Comparison of ENCODE assay signal across 27 mouse cellular contexts in genomic region chr6:16098761-16099160, GRCm38 (mm10).
"Had no signal": no experiment of that assay in that cellular context is flagged by ENCODE, and none has a peak within 500 bp of the region (broad histone marks: within the 10 kb centered on the region; RNA-seq: fewer than 3 reads in every experiment).

No protein-coding gene starts in this region.

- H3K9me3 ChIP-seq: heart, embryonic 10.5 days; heart, embryonic 12.5 days; hindbrain, embryonic 10.5 days; hindbrain, embryonic 12.5 days; intestine, embryonic 15.5 days; limb, embryonic 13.5 days; limb, embryonic 15.5 days; liver, embryonic 12.5 days had no signal

- H3K27me3 ChIP-seq: heart, embryonic 12.5 days; hindbrain, embryonic 12.5 days; intestine, embryonic 15.5 days; limb, embryonic 13.5 days; limb, embryonic 15.5 days; liver, embryonic 12.5 days had no signal

- ATAC-seq: hindbrain, embryonic 16.5 days; inflammation-experienced regulatory T-cells, adult 6 months; intestine, embryonic 15.5 days; intestine, postnatal 0 days; liver, embryonic 12.5 days had no signal

- H3K27ac ChIP-seq: heart, adult 2 months; heart, embryonic 10.5 days; hindbrain, embryonic 10.5 days; hindbrain, embryonic 12.5 days; hindbrain, embryonic 14.5 days; intestine, embryonic 15.5 days; limb, embryonic 13.5 days; limb, embryonic 15.5 days; liver, embryonic 12.5 days; liver, embryonic 14.5 days had no signal

- H3K4me1 ChIP-seq: heart, embryonic 10.5 days; heart, embryonic 12.5 days; hindbrain, embryonic 10.5 days; hindbrain, embryonic 12.5 days; intestine, embryonic 15.5 days; limb, embryonic 13.5 days; limb, embryonic 15.5 days; liver, embryonic 12.5 days had no signal

- H3K9ac ChIP-seq: heart, embryonic 12.5 days; hindbrain, embryonic 12.5 days; hindbrain, embryonic 14.5 days; intestine, embryonic 15.5 days; limb, embryonic 13.5 days; limb, embryonic 15.5 days; liver, embryonic 12.5 days; liver, embryonic 14.5 days had no signal

- H3K4me3 ChIP-seq: heart, adult 2 months; heart, embryonic 10.5 days; heart, embryonic 12.5 days; hindbrain, embryonic 10.5 days; hindbrain, embryonic 12.5 days; intestine, embryonic 15.5 days; limb, embryonic 13.5 days; limb, embryonic 15.5 days; liver, embryonic 12.5 days had no signal

- DNase-seq: gastrocnemius, postnatal 14 days; gastrocnemius, postnatal 36 days; heart, adult 11 months; heart, adult 2 months; heart, postnatal 10 days; heart, postnatal 4 days; kidney, adult 18-20 months; kidney, adult 8-10 months; kidney, postnatal 10 days; kidney, postnatal 25 days; layer of hippocampus, adult 9-11 months; layer of hippocampus, postnatal 36 days; left cerebral cortex, postnatal 4 days; lung, adult 18-20 months had no signal

- H3K36me3 ChIP-seq: heart, embryonic 10.5 days; heart, embryonic 12.5 days; hindbrain, embryonic 10.5 days; hindbrain, embryonic 12.5 days; intestine, embryonic 15.5 days; limb, embryonic 13.5 days; limb, embryonic 15.5 days; liver, embryonic 12.5 days had no signal

- H3K4me2 ChIP-seq: heart, embryonic 12.5 days; hindbrain, embryonic 12.5 days; hindbrain, embryonic 14.5 days; intestine, embryonic 15.5 days; limb, embryonic 13.5 days; limb, embryonic 15.5 days; liver, embryonic 12.5 days had no signal
